Mouse (Mus musculus) stomach, postnatal 0 days (tissue): ENCODE data around the gene Ak8.

Experiments
- CTCF ChIP-seq: IDR thresholded peaks from 2 replicates; pipeline ENCODE4 v1.5.1; 2016; ENCODE audit warnings: antibody characterized with exemption, low read depth, mild to moderate bottlenecking, moderate library complexity
- EP300 ChIP-seq: optimal IDR thresholded peaks from 2 replicates; pipeline ENCODE3; 2016; ENCODE audit warnings: antibody characterized with exemption

DNA sequence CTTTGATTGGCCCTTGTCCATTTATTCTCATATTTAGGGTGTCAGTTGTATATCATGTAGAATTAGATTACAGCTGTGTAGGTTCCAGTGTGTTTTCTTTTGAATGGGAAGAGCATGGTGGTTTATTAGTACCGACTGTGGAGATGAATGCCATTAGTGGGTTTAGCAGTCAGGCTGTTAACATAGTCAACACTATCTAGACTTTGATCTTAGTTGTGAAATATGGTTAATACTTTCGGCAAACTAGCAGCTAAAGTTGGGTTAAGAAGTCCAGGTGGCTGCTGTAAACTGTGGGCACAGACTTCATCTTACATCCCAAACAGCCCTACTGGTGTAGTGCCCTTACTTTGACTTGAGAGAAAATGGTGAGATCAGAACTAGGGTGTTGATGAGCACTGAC lies 148.9 kb downstream of the Ak8 start:
- TF ChIP-seq CTCF (no peak), EP300 (no peak)
